Mouse (Mus musculus) stomach, postnatal 0 days (tissue): ENCODE results near the gene Cdc40.

Experiments used
- CTCF ChIP-seq: IDR thresholded peaks from 2 replicates; pipeline ENCODE4 v1.5.1; 2016; ENCODE audit warnings: antibody characterized with exemption, low read depth, mild to moderate bottlenecking, moderate library complexity
- EP300 ChIP-seq: optimal IDR thresholded peaks from 2 replicates; pipeline ENCODE3; 2016; ENCODE audit warnings: antibody characterized with exemption

DNA sequence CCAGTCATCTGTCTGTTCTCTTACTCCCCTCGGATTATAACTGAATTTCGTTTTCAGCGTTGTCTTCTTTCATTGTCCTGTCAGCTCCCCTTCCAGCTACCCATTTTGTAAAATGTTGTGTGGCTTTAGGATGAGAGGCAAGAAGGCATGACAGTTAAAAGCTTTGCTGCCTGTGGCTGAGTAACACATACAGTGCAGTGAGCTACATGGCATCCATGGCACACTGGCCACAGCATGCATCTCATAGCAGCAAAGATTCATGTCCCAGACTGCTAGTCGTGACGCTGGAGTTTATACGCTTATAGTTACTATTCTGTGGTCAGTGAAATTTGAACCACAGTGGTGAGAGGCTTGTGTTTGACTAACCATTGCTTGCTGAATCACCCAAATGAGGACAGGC lies 36.4 kb upstream of the Cdc40 start:
- TF ChIP-seq CTCF (no peak), EP300 (no peak)
